Mouse (Mus musculus) lung, postnatal 0 days (tissue): ENCODE data around the gene Ccdc60. TPM values are rescaled to one million over a fixed set of nuclear protein-coding genes. Genes with fewer than 3 reads are reported as not detected.

Source experiments
- ATAC-seq: fragments of 200-750 bp; cut with Nextera tagmentation; 2 replicates; pipeline ENCODE4 v1.8.0; 2017; ENCODE audit warnings: moderate library complexity
- DNase-seq: peaks from one replicate; pipeline ENCODE4 v3.0.0-alpha.2; 2016; ENCODE audit warnings: low spot score
- H3K27ac ChIP-seq: fragments of 300-500 bp; sonication (generic); 2 replicates; pipeline ENCODE4 v1.5.1; 2014; ENCODE audit warnings: antibody characterized with exemption, mild to moderate bottlenecking, low read length, mixed read lengths
- H3K27me3 ChIP-seq: fragments of 300-500 bp; sonication (generic); replicated peaks from 2 replicates; pipeline ENCODE4 v1.6.1; 2014; ENCODE audit warnings: low read length, mixed read lengths; ENCODE audit not compliant: insufficient read depth
- H3K36me3 ChIP-seq: fragments of 300-500 bp; sonication (generic); 2 replicates; pipeline ENCODE4 v1.6.1; 2014; ENCODE audit warnings: low read length, mixed read lengths; ENCODE audit not compliant: insufficient read depth
- H3K4me1 ChIP-seq: fragments of 300-500 bp; sonication (generic); 2 replicates; pipeline ENCODE4 v1.6.1; 2014; ENCODE audit warnings: antibody characterized with exemption, low read depth, low read length, mixed read lengths; ENCODE audit not compliant: insufficient read depth
- H3K4me2 ChIP-seq: fragments of 300-500 bp; sonication (generic); replicated peaks from 2 replicates; pipeline ENCODE4 v1.6.1; 2014; ENCODE audit warnings: low read depth, mild to moderate bottlenecking, low read length, moderate library complexity, mixed read lengths
- H3K4me3 ChIP-seq: fragments of 300-500 bp; sonication (generic); 2 replicates; pipeline ENCODE4 v1.5.1; 2014; ENCODE audit warnings: low read depth, low read length
- H3K9ac ChIP-seq: fragments of 300-500 bp; sonication (generic); replicated peaks from 2 replicates; pipeline ENCODE4 v1.6.1; 2014; ENCODE audit warnings: low read depth, mild to moderate bottlenecking
- H3K9me3 ChIP-seq: fragments of 300-500 bp; sonication (generic); 2 replicates; pipeline ENCODE4 v1.6.1; 2016; ENCODE audit warnings: low read length, mixed read lengths
- CTCF ChIP-seq: IDR thresholded peaks from 2 replicates; pipeline ENCODE4 v1.5.1; 2016; ENCODE audit warnings: antibody characterized with exemption, mild to moderate bottlenecking
- EP300 ChIP-seq: IDR thresholded peaks from 2 replicates; pipeline ENCODE4 v1.6.1; 2016; ENCODE audit warnings: antibody characterized with exemption, mild to moderate bottlenecking, control low read depth
- WGBS: fragments of 180-500 bp; shearing (Covaris S2); extraction: QIAGEN DNeasy Blood & Tissue Kit; methylation state at CpG from one replicate; pipeline ENCODE4 v1.1.7; 2014; 5-methylcytosine and 5-hydroxymethylcytosine counted together
- polyA plus RNA-seq: library from polyadenylated mRNA; unstranded; fragments of >200 nt; fragmentation: Nextera tagmentation; extraction: Ambion mirVana; gene quantifications from 2 replicates; pipeline ENCODE4 v1.2.1, GENCODE M21; 2015

Gene Ccdc60
- polyA plus RNA-seq, 1 experiment from 2014 or later: 1.3 TPM

GRCm38 (mm10) chr5:116278436-116278918 is 10.3 kb downstream of the Ccdc60 start:
- DNase-seq (no peak), ATAC-seq (no peak)
- no peak for TF ChIP-seq EP300
- TF ChIP-seq CTCF: no peak
- WGBS: 85% methylated on average over 17 of the region's 17 CpGs
- Histone ChIP-seq H3K27me3 (no peaks in the 10 kb centered on the region), H3K4me2 (no peak overlapping the region), H3K36me3 (no peaks in the 10 kb centered on the region), H3K27ac (no peak overlapping the region), H3K4me3 (no peak overlapping the region), H3K9me3 (peaks cover 3% of the 10 kb centered on the region; the same call in 1 of the 2 replicates), H3K4me1 (no peaks in the 10 kb centered on the region), H3K9ac (no peak overlapping the region)

- DNase-seq: no peak
- TF ChIP-seq CTCF (no peak), EP300 (no peak)
- WGBS: 93% methylated on average over 4 of the region's 4 CpGs
- peaks cover 3% of the 10 kb centered on the region; the same call in 1 of the 2 replicates for H3K9me3 ChIP-seq
- ATAC-seq: no peak
- no peaks in the 10 kb centered on the region for H3K4me1 ChIP-seq
- no peak overlapping the region for H3K9ac ChIP-seq
- H3K36me3 ChIP-seq: no peaks in the 10 kb centered on the region
- no peak overlapping the region for H3K27ac ChIP-seq
- no peak overlapping the region for H3K4me3 ChIP-seq
- no peaks in the 10 kb centered on the region for H3K27me3 ChIP-seq
- H3K4me2 ChIP-seq: no peak overlapping the region
Measured at GRCm38 (mm10) chr5:116277951-116278350, 10.8 kb downstream of the Ccdc60 start.

- Histone ChIP-seq H3K27me3 (no peaks in the 10 kb centered on the region), H3K4me3 (no peak overlapping the region), H3K9me3 (peaks cover 3% of the 10 kb centered on the region; the same call in 1 of the 2 replicates), H3K9ac (no peak overlapping the region), H3K36me3 (no peaks in the 10 kb centered on the region), H3K4me2 (no peak overlapping the region), H3K4me1 (no peaks in the 10 kb centered on the region), H3K27ac (no peak overlapping the region)
- TF ChIP-seq CTCF (no peak), EP300 (no peak)
- WGBS: 15% methylated on average over 2 of the region's 2 CpGs
- no peak for DNase-seq
- no peak for ATAC-seq
Measured at GRCm38 (mm10) chr5:116274818-116275217, 14.0 kb downstream of the Ccdc60 start.

- H3K36me3 ChIP-seq: no peaks in the 10 kb centered on the region
- 57% methylated on average over 5 of the region's 5 CpGs for WGBS
- H3K27ac ChIP-seq: no peak overlapping the region
- no peaks in the 10 kb centered on the region for H3K4me1 ChIP-seq
- no peak overlapping the region for H3K9ac ChIP-seq
- no peak for ATAC-seq
- DNase-seq: no peak
- peaks cover 3% of the 10 kb centered on the region; the same call in 1 of the 2 replicates for H3K9me3 ChIP-seq
- no peak for TF ChIP-seq EP300
- no peak for TF ChIP-seq CTCF
- no peaks in the 10 kb centered on the region for H3K27me3 ChIP-seq
- no peak overlapping the region for H3K4me2 ChIP-seq
- H3K4me3 ChIP-seq: no peak overlapping the region
Measured at GRCm38 (mm10) chr5:116274365-116274764, 14.4 kb downstream of the Ccdc60 start.

GRCm38 (mm10) chr5:116271511-116272227 is 17.1 kb downstream of the Ccdc60 start:
- H3K27ac ChIP-seq: no peak overlapping the region
- DNase-seq: peak; percentile 10
- 47% methylated on average over 17 of the region's 17 CpGs for WGBS

GRCm38 (mm10) chr5:116269212-116270145 is 19.3 kb downstream of the Ccdc60 start:
- DNase-seq (no peak), ATAC-seq (no peak)
- TF ChIP-seq EP300 (no peak), CTCF (no peak)
- H3K4me1 ChIP-seq: no peaks in the 10 kb centered on the region
- H3K4me3 ChIP-seq: no peak overlapping the region
- no peak overlapping the region for H3K4me2 ChIP-seq
- no peak overlapping the region for H3K27ac ChIP-seq
- WGBS: 79% methylated on average over 17 of the region's 17 CpGs
- H3K9me3 ChIP-seq: no peaks in the 10 kb centered on the region
- no peaks in the 10 kb centered on the region for H3K27me3 ChIP-seq
- no peak overlapping the region for H3K9ac ChIP-seq
- no peaks in the 10 kb centered on the region for H3K36me3 ChIP-seq

More at GRCm38 (mm10) chr5:116271511-116272227, 17.1 kb downstream of the Ccdc60 start:
- TF ChIP-seq CTCF (no peak), EP300 (no peak)
- 0 out of 2 replicates have a peak, but pooled peaks have one; percentile 28 for ATAC-seq
- Histone ChIP-seq H3K9me3 (no peaks in the 10 kb centered on the region), H3K4me2 (peak overlapping the region; percentile 39), H3K9ac (no peak overlapping the region), H3K27me3 (no peaks in the 10 kb centered on the region), H3K4me3 (no peak overlapping the region), H3K36me3 (no peaks in the 10 kb centered on the region), H3K4me1 (no peaks in the 10 kb centered on the region)
